Mouse (Mus musculus) kidney, embryonic 15.5 days (tissue): ENCODE data around the gene P4ha1. TPM values are rescaled to one million over a fixed set of nuclear protein-coding genes. Genes with fewer than 3 reads are reported as not detected.
"Not testable (repeated sequence)": the region's sequence is repeated elsewhere in the genome, so short reads cannot be mapped to it uniquely, and the experiment has no call there.

Experiments
- ATAC-seq: fragments of 200-750 bp; cut with Nextera tagmentation; replicated peaks from 2 replicates; pipeline ENCODE4 v1.8.0; 2017; ENCODE audit warnings: moderate TSS enrichment; ENCODE audit not compliant: low FRiP score
- H3K27ac ChIP-seq: fragments of 300-500 bp; sonication (generic); 2 replicates; pipeline ENCODE4 v1.5.1; 2015; ENCODE audit warnings: mild to moderate bottlenecking, inconsistent platforms
- H3K27me3 ChIP-seq: fragments of 300-500 bp; sonication (generic); 2 replicates; pipeline ENCODE4 v1.6.1; 2015; ENCODE audit warnings: inconsistent platforms
- H3K36me3 ChIP-seq: fragments of 300-500 bp; sonication (generic); 2 replicates; pipeline ENCODE4 v1.6.1; 2015; ENCODE audit warnings: inconsistent platforms
- H3K4me1 ChIP-seq: fragments of 300-500 bp; sonication (generic); 2 replicates; pipeline ENCODE4 v1.6.1; 2015; ENCODE audit warnings: inconsistent platforms
- H3K4me2 ChIP-seq: fragments of 300-500 bp; sonication (generic); 2 replicates; pipeline ENCODE4 v1.6.1; 2015; ENCODE audit warnings: moderate library complexity, mild to moderate bottlenecking, inconsistent platforms
- H3K4me3 ChIP-seq: fragments of 300-500 bp; sonication (generic); replicated peaks from 2 replicates; pipeline ENCODE4 v1.5.1; 2015; ENCODE audit warnings: mild to moderate bottlenecking, inconsistent platforms
- H3K9ac ChIP-seq: fragments of 300-500 bp; sonication (generic); 2 replicates; pipeline ENCODE4 v1.6.1; 2015; ENCODE audit warnings: mild to moderate bottlenecking, inconsistent platforms
- H3K9me3 ChIP-seq: fragments of 300-500 bp; sonication (generic); replicated peaks from 2 replicates; pipeline ENCODE4 v1.6.1; 2016; ENCODE audit warnings: inconsistent platforms
- WGBS: fragments of 180-500 bp; shearing (Covaris S2); methylation state at CpG from one replicate; pipeline ENCODE4 v1.1.7; 2015; ENCODE audit warnings: mixed read lengths; 5-methylcytosine and 5-hydroxymethylcytosine counted together
- polyA plus RNA-seq: library from polyadenylated mRNA; unstranded; fragments of >200 nt; fragmentation: Nextera tagmentation; extraction: Ambion mirVana; gene quantifications from 2 replicates; pipeline ENCODE4 v1.2.1, GENCODE M21; 2015

Gene P4ha1
- polyA plus RNA-seq, 1 experiment from 2014 or later = 68.4 TPM

DNA sequence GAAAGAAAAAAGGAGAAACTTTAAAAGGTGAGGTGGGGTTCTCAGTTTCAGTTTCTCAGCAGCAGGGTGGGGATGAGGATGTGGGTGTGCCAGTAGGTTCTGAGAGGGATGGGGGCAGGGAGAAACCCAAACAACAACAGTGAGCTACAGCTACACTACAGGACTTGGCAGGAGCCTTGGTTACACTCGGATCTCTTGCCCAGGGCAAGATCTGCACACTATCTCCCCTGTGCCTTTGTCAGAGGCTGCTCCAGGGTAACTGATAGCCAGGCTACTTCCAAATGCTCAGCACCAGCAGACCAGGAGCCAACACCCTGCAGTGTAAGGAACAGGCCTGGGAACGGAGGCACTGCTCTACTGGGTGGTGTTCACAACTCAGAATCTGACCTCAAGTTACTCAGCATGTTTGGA, 57.3 kb downstream of the P4ha1 start:
- Histone ChIP-seq H3K27ac (no peak overlapping the region), H3K4me1 (no peaks in the 10 kb centered on the region), H3K9me3 (no peaks in the 10 kb centered on the region), H3K27me3 (no peaks in the 10 kb centered on the region), H3K9ac (no peak overlapping the region), H3K4me2 (no peak overlapping the region), H3K36me3 (no peaks in the 10 kb centered on the region), H3K4me3 (no peak overlapping the region)
- no peak for ATAC-seq
- 86% methylated on average over 2 of the region's 2 CpGs for WGBS

DNA sequence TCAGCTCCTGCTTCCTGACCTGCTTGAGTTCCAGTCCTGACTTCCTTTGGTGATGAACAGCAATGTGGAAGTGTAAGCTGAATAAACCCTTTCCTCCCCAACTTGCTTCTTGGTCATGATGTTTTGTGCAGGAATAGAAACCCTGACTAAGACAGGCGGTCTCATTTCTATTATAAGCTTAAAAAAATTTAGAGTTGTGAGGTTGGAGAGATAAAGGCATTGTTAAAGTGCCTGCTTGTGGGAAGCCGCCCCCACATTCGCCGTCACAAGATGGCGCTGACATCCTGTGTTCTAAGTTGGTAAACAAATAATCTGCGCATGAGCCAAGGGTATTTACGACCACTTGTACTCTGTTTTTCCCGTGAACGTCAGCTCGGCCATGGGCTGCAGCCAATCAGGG, 58.5 kb downstream of the P4ha1 start:
- not testable (repeated sequence) for H3K36me3 ChIP-seq, H3K4me1 ChIP-seq, H3K27ac ChIP-seq, ATAC-seq, H3K4me2 ChIP-seq, H3K4me3 ChIP-seq, H3K9me3 ChIP-seq, H3K27me3 ChIP-seq, H3K9ac ChIP-seq
- 84% methylated on average over 7 of the region's 10 CpGs for WGBS

DNA sequence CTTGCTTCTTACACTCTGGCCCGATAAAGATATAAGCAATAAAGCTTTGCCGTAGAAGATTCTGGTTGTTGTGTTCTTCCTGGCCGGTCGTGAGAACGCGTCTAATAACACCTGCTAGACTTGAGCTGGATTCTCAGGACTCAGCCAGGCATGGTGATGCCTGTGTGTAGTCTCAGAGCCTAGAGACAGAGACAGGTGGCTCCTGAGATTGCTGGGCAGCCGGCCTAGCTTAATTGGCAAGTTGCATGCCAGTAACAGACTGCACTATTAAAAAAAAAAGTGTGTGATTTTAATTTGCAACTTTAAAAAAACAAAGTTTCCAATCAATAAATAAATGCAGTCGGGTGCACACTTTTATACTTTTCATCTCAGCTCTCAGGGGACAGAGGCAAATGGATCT, 63.9 kb downstream of the P4ha1 start:
- H3K36me3 ChIP-seq = no peaks in the 10 kb centered on the region
- H3K9me3 ChIP-seq = peaks cover 6% of the 10 kb centered on the region
- 87% methylated on average over 8 of the region's 8 CpGs for WGBS
- ATAC-seq = no peak
- no peak overlapping the region for H3K9ac ChIP-seq
- H3K4me2 ChIP-seq = no peak overlapping the region
- H3K4me3 ChIP-seq = no peak overlapping the region
- no peaks in the 10 kb centered on the region for H3K4me1 ChIP-seq
- no peaks in the 10 kb centered on the region for H3K27me3 ChIP-seq
- H3K27ac ChIP-seq = no peak overlapping the region

DNA sequence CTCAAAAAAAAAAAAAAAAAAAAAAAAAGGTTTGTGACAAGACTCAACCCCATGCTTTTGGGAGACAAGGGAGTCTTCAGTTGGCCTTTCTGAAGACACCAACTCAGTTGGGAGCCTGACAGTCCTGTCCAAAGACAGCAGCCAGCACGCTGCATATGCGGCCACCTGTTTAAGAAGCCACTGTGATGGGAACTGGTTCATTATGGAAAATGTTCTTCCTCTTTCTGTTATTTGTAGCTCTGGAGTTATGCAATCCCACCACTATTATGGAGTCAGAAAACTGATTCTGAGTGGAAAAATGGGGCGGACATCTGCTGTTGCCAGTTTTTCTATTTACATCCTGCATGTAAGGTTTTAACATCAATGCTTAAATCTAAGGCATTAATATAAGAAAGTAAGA, 66.6 kb downstream of the P4ha1 start:
- Histone ChIP-seq H3K27me3 (no peaks in the 10 kb centered on the region), H3K27ac (no peak overlapping the region), H3K9ac (no peak overlapping the region), H3K9me3 (peaks cover 6% of the 10 kb centered on the region), H3K36me3 (no peaks in the 10 kb centered on the region), H3K4me2 (no peak overlapping the region), H3K4me1 (no peaks in the 10 kb centered on the region), H3K4me3 (no peak overlapping the region)
- no peak for ATAC-seq
- WGBS = 93% methylated on average over 3 of the region's 3 CpGs

DNA sequence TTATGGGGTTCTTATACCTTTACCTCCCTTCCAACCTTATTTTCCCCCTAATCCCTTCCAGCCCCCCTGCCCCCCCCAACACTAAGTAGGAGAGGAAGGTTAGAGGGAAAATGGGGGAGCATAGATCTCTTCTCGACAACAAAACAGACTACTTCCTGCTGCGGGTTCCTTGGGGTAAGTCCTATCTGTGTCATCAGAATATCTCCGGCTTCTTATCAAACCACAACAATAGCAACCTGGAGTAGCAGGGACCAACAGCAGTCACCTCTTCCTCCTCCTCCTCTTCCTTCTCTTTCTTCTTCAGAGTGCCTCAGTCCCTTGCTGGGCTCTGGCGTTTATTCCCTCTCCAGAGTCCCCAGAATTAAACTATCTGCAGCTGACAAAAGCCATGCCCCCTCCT, 68.8 kb downstream of the P4ha1 start:
- no peak overlapping the region for H3K4me2 ChIP-seq
- H3K36me3 ChIP-seq = no peaks in the 10 kb centered on the region
- H3K9me3 ChIP-seq = peaks cover 6% of the 10 kb centered on the region
- no peak for ATAC-seq
- H3K27ac ChIP-seq = no peak overlapping the region
- H3K9ac ChIP-seq = no peak overlapping the region
- H3K4me3 ChIP-seq = no peak overlapping the region
- H3K27me3 ChIP-seq = no peaks in the 10 kb centered on the region
- no peaks in the 10 kb centered on the region for H3K4me1 ChIP-seq
- WGBS = 57% methylated on average over 4 of the region's 4 CpGs

DNA sequence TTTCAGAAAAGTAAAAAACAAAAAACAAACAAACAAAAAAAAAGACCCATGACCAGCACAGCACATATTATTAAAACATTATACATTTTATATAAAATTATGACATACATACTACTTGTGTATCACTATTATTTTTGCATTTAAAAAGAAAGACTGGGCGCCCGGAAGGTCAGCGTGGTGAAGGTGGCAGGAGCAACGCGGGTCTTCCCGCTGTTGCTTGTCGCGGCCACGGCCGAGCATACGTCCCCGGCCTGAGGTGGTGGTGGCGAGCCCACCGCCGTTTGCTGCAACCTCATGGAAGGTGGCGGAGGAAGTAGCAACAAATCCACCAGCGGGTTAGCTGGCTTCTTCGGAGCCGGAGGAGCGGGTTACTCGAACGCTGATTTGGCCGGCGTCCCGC, 72.4 kb downstream of the P4ha1 start, which contains the start of gene Gm10273:
Gene Gm10273, plus strand, starts transcription at position 172 of the 400 bp plus-strand sequence.
- 92% methylated on average over 12 of the region's 25 CpGs for WGBS
- not testable (repeated sequence) for H3K4me2 ChIP-seq, H3K9me3 ChIP-seq, H3K4me1 ChIP-seq, H3K36me3 ChIP-seq, H3K9ac ChIP-seq, ATAC-seq, H3K27ac ChIP-seq, H3K27me3 ChIP-seq, H3K4me3 ChIP-seq

DNA sequence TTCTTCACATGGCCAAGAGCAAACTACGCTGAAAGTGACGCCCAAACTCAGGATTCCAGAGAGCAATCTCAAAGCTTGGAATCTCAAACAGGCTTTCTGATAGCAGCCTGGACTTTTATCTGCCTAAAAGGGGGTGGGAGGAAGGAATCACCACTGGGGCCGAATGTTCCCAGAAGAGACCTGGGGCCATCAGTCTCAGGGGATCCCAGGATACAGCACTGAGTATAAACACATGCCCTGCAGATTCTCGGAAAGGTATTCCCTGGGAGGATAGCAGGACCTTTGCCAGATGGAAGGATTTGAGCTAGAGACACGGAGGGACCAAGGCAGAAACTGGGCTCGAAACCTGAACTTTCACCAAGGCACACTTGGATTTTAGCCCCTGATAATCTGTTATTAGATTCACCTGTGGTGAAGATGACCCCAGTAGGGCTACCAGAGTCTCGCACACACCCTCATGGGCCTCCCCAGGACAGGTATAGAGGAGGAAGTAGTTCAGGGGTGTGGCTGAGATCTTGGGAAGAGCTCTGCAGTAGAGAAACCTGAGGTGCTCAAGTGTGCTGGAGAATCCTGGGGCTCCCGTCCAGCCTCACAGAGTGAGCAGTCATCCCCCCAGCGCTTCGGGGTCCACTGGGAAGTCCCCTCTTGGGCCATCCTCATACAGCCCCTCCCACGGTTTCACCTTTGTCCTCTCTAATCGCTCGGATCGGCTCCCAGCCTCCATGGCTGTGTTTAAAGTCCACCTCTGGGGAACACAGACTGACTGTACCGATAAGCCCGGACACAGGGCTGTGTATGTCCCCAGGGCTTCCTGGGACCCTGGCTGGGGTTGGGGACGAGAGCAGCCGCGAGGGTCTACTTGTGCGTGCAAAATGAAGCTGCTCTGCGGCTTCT, 80.0 kb downstream of the P4ha1 start, which contains the start of gene Pla2g12b:
Gene Pla2g12b, plus strand, starts transcription at position 762 of the 894 bp plus-strand sequence.
- Histone ChIP-seq H3K9ac (no peak within 1 kb of the TSS), H3K27ac (no peak within 1 kb of the TSS), H3K27me3 (peaks cover 3% of the 10 kb centered on the region; the same call in 1 of the 2 replicates), H3K36me3 (no peaks in the 10 kb centered on the region), H3K9me3 (0 out of 2 replicates have a peak, but pooled peaks cover 2% of the 10 kb centered on the region), H3K4me1 (peaks cover 8% of the 10 kb centered on the region; the same call in 1 of the 2 replicates), H3K4me3 (no peak within 1 kb of the TSS), H3K4me2 (no peak within 1 kb of the TSS)
- WGBS = 66% methylated on average over 21 of the region's 21 CpGs
- no peak for ATAC-seq

DNA sequence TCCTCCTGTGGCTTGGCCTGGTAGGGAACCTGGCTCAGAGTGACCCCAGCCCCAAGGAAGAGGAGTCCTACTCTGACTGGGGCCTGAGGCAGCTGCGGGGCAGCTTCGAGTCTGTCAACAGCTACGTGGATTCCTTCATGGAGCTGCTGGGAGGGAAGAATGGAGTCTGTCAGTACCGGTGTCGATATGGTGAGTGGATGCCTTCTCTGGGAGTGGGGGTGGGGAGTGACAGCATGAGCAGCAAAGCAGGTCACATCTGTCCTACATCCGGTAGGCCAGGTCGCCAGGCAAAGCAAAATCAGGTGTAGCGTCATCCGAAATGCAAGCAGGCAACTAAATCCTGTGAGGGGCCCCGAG, 80.7 kb downstream of the P4ha1 start:
- Histone ChIP-seq H3K4me2 (no peak overlapping the region), H3K4me1 (peaks cover 12% of the 10 kb centered on the region), H3K4me3 (no peak overlapping the region), H3K9me3 (0 out of 2 replicates have a peak, but pooled peaks cover 2% of the 10 kb centered on the region), H3K9ac (no peak overlapping the region), H3K36me3 (no peaks in the 10 kb centered on the region), H3K27me3 (peaks cover 3% of the 10 kb centered on the region; the same call in 1 of the 2 replicates), H3K27ac (no peak overlapping the region)
- no peak for ATAC-seq
- WGBS = 77% methylated on average over 10 of the region's 10 CpGs

DNA sequence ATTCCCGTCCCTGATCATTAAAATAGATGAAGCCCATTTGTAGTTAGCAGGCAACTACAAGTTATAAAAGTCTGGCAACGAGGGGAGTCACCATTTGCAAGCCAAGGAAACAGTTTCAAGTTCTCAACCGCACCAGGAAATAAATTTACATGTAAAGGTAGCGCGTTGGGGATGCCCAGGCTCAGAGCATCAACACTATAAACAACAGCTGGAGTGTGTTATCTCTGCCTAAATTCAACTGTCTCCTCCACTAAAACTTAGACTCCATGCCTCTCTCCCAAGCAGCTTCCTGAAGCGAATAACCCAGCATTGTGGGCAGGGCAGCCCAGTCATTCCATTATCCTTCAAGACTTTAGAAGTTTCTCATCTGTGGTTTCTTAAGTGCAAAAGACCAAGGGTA, 85.4 kb downstream of the P4ha1 start:
- ATAC-seq = peak; percentile 62
- no peak overlapping the region for H3K4me3 ChIP-seq
- no peaks in the 10 kb centered on the region for H3K36me3 ChIP-seq
- H3K27ac ChIP-seq = no peak overlapping the region
- H3K9ac ChIP-seq = no peak overlapping the region
- no peaks in the 10 kb centered on the region for H3K9me3 ChIP-seq
- 13% methylated on average over 6 of the region's 6 CpGs for WGBS
- peaks cover 19% of the 10 kb centered on the region for H3K4me1 ChIP-seq
- peak overlapping the region; percentile 3; the same call in 1 of the 2 replicates for H3K4me2 ChIP-seq
- H3K27me3 ChIP-seq = peaks cover 3% of the 10 kb centered on the region; the same call in 1 of the 2 replicates

DNA sequence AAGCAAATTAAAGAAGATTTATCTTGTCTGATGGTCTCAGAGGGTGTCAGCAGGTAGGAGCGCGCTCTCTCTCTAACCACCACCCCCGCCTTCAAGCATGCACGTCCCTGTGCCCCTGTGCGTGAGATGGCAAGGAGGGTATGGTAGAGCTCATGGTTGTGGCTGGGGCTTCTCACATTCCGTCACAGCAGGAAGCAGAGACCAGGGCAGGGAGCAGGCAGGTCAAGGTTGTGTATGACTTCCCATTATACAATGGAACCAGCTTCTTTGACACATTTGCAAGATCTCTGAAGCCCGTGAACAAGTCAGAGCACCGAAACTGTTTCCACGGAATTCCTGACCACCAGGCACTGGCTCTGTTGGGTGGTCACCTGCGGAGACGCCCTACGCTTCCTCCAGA, 87.2 kb downstream of the P4ha1 start:
- H3K9me3 ChIP-seq = no peaks in the 10 kb centered on the region
- H3K27ac ChIP-seq = no peak overlapping the region
- H3K27me3 ChIP-seq = no peaks in the 10 kb centered on the region; the same call in 1 of the 2 replicates
- H3K4me2 ChIP-seq = no peak overlapping the region
- H3K4me1 ChIP-seq = peaks cover 17% of the 10 kb centered on the region
- H3K36me3 ChIP-seq = no peaks in the 10 kb centered on the region
- no peak overlapping the region for H3K9ac ChIP-seq
- no peak overlapping the region for H3K4me3 ChIP-seq
- WGBS = 63% methylated on average over 12 of the region's 12 CpGs
- no peak for ATAC-seq

DNA sequence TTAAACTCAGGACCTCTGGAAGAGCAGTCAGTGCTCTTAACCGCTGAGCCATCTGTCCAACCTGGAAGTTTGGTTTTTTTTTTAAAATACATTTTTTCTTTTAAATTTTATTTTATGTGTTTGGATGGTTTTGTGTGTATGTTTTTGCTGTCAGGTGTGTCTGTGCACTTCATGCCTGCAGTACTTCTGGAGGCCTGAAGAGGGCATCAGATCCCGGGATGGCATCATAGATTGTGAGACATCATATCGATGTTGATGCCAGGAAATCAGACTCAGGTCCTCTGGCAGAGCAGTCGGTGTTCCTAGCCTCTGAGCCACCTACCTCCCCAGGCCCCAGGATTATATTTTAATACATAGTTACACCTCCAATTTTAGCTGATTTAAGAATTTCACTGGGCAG, 90.6 kb downstream of the P4ha1 start:
- Histone ChIP-seq H3K27me3 (peaks cover 2% of the 10 kb centered on the region; the same call in 1 of the 2 replicates), H3K27ac (no peak overlapping the region), H3K4me2 (no peak overlapping the region), H3K9ac (no peak overlapping the region), H3K36me3 (no peaks in the 10 kb centered on the region), H3K4me3 (no peak overlapping the region), H3K9me3 (no peaks in the 10 kb centered on the region), H3K4me1 (peaks cover 9% of the 10 kb centered on the region)
- no peak for ATAC-seq
- WGBS = 88% methylated on average over 4 of the region's 4 CpGs

DNA sequence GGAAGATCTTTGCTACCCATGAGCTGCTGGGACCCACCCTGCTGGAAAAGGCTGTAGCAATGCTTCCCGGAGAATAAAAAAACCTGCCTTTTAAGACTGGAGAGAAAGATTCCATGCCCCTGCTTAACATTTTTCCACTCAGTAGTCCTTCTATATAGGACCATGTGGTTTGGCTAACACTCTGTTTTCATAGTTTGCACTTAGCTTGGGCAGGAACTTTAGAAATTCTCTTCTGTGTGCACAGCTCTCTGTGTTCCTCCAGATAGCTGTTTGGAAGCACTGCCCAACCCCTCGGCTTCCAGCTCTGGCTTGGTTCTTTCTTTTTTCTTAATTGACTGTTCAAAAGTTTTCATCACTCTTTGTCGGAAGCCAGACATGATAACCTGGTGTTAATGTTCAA, 93.5 kb downstream of the P4ha1 start:
- Histone ChIP-seq H3K4me2 (no peak overlapping the region), H3K9me3 (no peaks in the 10 kb centered on the region), H3K4me1 (no peaks in the 10 kb centered on the region), H3K9ac (no peak overlapping the region), H3K36me3 (no peaks in the 10 kb centered on the region), H3K27ac (no peak overlapping the region), H3K4me3 (no peak overlapping the region), H3K27me3 (peaks cover 5% of the 10 kb centered on the region; the same call in 1 of the 2 replicates)
- 92% methylated on average over 3 of the region's 3 CpGs for WGBS
- no peak for ATAC-seq
